Comparison of ENCODE assay signal across 8 mouse cellular contexts in the genomic region with DNA sequence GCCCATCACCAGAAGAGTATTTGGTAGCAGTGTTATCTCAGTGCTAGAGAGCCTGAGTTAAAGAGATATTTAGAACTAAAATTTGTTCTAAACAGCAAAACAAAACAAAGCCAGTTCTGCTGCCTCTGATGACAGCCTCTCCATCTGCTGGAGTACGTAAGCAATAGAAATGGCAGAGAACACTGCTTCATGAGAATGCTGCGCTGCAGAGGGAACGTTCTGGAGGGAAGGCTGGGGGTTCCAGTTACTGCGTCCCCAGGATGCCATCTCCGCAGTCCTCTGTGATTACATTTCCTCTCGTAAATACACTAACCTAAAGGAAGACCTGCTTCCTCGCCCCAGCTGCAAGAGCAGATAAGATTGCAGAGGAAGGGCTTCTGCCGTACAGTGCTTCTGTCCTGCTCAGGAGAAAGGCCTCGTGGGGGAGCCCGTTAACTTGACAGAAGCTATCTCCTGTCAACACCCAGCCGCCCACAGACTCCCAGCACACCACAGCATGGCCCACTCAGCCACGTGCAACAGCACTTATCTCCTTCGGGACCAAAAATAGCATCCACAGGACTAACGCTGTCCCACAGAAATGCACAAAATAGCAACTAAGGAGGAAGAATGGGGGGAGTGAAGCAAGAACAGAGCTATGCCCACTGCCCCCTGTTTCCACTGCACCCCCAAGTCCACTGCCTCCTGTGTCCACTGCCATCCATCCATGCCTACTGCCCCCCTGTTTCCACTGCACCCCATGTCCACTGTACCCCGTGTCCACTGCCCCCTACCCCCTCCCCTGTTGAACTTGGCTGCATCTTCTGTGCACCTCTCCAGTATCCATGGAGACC. TPM values are rescaled to one million over a fixed set of nuclear protein-coding genes. Genes with fewer than 3 reads are reported as not detected.
A peak's percentile ranks its signal among the peaks of the same experiment; 100 is the strongest.
DNase-seq lines count a peak whose midpoint lies in the region; ATAC-seq and TF ChIP-seq lines count a peak whose summit lies in the region.
"Had no signal": no experiment of that assay in that cellular context is flagged by ENCODE, and none has a peak within 500 bp of the region (broad histone marks: within the 10 kb centered on the region; RNA-seq: fewer than 3 reads in every experiment).

No protein-coding gene starts in this region.

- TF ChIP-seq CTCF in MEL (IDR thresholded peaks at IDR 0.05 in 2 of 3, conservative IDR thresholded peaks at IDR 0.05 in 1 of 3; ENCODE audit: control insufficient read depth in 1 of 3, insufficient read depth in 1 of 3, low read depth in 2 of 3, low read length in 3 of 3, poor library complexity in 1 of 3, severe bottlenecking in 1 of 3): 0 out of 6 replicates have a peak, but pooled peaks of 1 of the 3 experiments have one; percentile 17
- TF ChIP-seq CTCF in gastrocnemius, adult 2 months (IDR thresholded peaks at IDR 0.05): no peak

- no peaks in the 10 kb centered on the region for H3K79me2 ChIP-seq in MEL (ENCODE audit: control insufficient read depth, insufficient read depth, low read length, poor library complexity)

- peaks cover 0 to 26% of the 10 kb centered on the region in 2 experiments; a peak in 2 of 4 replicates for H3K36me3 ChIP-seq in MEL (ENCODE audit: control insufficient read depth in 1 of 2, insufficient read depth in 2 of 2, low read length in 2 of 2)
- H3K36me3 ChIP-seq in liver, embryonic 13.5 days: peaks cover 90% of the 10 kb centered on the region

- peak overlapping the region; percentile 34 for H3K4me2 ChIP-seq in liver, embryonic 13.5 days
- H3K4me2 ChIP-seq: limb, embryonic 15.5 days had no signal

- no peak for TF ChIP-seq POLR2A in MEL (IDR thresholded peaks at IDR 0.05; ENCODE audit: control insufficient read depth in 1 of 2, insufficient read depth in 1 of 2, low read depth in 1 of 2, low read length in 2 of 2, poor library complexity in 1 of 2)

- WGBS in liver, embryonic 13.5 days (ENCODE audit: insufficient replicate concordance): 9% methylated on average over 15 of the region's 15 CpGs

- DNase-seq in MEL (ENCODE audit: low read depth, low spot score): peak; percentile 97
- DNase-seq in c-Kit-positive CD71-positive TER-119-negative erythroid progenitor cells, embryonic 14.5 days (ENCODE audit: low read depth): peak; percentile 81
- DNase-seq in heart, postnatal 25 days (ENCODE audit: low spot score): peak; percentile 22
- peak; percentile 76 for DNase-seq in liver, embryonic 13.5 days
- peak; percentile 85 for DNase-seq in thymus, postnatal 14 days
- no peak for DNase-seq in cerebellum, postnatal 10 days
- no peak for DNase-seq in gastrocnemius, adult 2 months

- H3K27me3 ChIP-seq in MEL (ENCODE audit: control insufficient read depth in 1 of 2, insufficient read depth in 2 of 2, low read length in 2 of 2): no peaks in the 10 kb centered on the region
- H3K27me3 ChIP-seq in liver, embryonic 13.5 days: no peaks in the 10 kb centered on the region
- H3K27me3 ChIP-seq: limb, embryonic 15.5 days had no signal

- H3K4me3 ChIP-seq in MEL (ENCODE audit: control insufficient read depth in 1 of 2, insufficient read depth in 1 of 2, low read depth in 2 of 2, low read length in 2 of 2): no peak overlapping the region
- H3K4me3 ChIP-seq in liver, embryonic 13.5 days (replicated peaks): no peak overlapping the region
- H3K4me3 ChIP-seq in gastrocnemius, adult 2 months: no peak overlapping the region
- H3K4me3 ChIP-seq: limb, embryonic 15.5 days had no signal

- no peak for TF ChIP-seq RAD21 in MEL (IDR thresholded peaks at IDR 0.05; ENCODE audit: low read depth, low read length)

- ATAC-seq in liver, embryonic 13.5 days (ENCODE audit: low read depth): peak; percentile 91

- no peak overlapping the region for H3K9ac ChIP-seq in MEL (ENCODE audit: control insufficient read depth, low read depth, low read length, poor library complexity, severe bottlenecking)
- H3K9ac ChIP-seq in liver, embryonic 13.5 days: no peak overlapping the region
- H3K9ac ChIP-seq: limb, embryonic 15.5 days had no signal

- no peaks in the 10 kb centered on the region for H3K9me3 ChIP-seq in MEL (replicated peaks; ENCODE audit: insufficient read depth, low read length)
- H3K9me3 ChIP-seq in liver, embryonic 13.5 days (replicated peaks): no peaks in the 10 kb centered on the region
- H3K9me3 ChIP-seq: limb, embryonic 15.5 days had no signal

- peak; percentile 96 to 99 for TF ChIP-seq EP300 in MEL (IDR thresholded peaks at IDR 0.05; ENCODE audit: low read depth in 1 of 2, low read length in 2 of 2)

- intact Hi-C loops in heart, postnatal 25 days (cut with DNase I): no loop called here
- intact Hi-C loops in gastrocnemius, adult 2 months (cut with DNase I): no loop called here

- peaks cover 6 to 36% of the 10 kb centered on the region in 2 experiments for H3K4me1 ChIP-seq in MEL (ENCODE audit: control insufficient read depth in 1 of 2, insufficient read depth in 2 of 2, low read length in 2 of 2)
- peaks cover 46% of the 10 kb centered on the region for H3K4me1 ChIP-seq in liver, embryonic 13.5 days (replicated peaks)
- H3K4me1 ChIP-seq: limb, embryonic 15.5 days had no signal

- H3K27ac ChIP-seq in MEL (ENCODE audit: control insufficient read depth, low read depth, low read length): peak overlapping the region; percentile 72
- H3K27ac ChIP-seq in liver, embryonic 13.5 days: peak overlapping the region; percentile 20; the same call in 1 of the 2 replicates
- H3K27ac ChIP-seq in gastrocnemius, adult 2 months: no peak overlapping the region
- H3K27ac ChIP-seq: limb, embryonic 15.5 days had no signal

TF ChIP-seq in MEL, 35 proteins besides CTCF, POLR2A, EP300 and RAD21 (continues in another document):
- no peak for TF ChIP-seq KAT2A (conservative IDR thresholded peaks at IDR 0.05; ENCODE audit: low read depth, low read length)
- TF ChIP-seq TCF12 (IDR thresholded peaks at IDR 0.05; ENCODE audit: low read depth, low read length): peak; percentile 98
- peak; percentile 45 for TF ChIP-seq TBP (IDR thresholded peaks at IDR 0.05; ENCODE audit: low read depth, low read length)
- peak; percentile 100 for TF ChIP-seq TAL1 (IDR thresholded peaks at IDR 0.05; ENCODE audit: low read length)
- TF ChIP-seq ZKSCAN1 (IDR thresholded peaks at IDR 0.05; ENCODE audit: low read depth, low read length): no peak
- TF ChIP-seq SIN3A (IDR thresholded peaks at IDR 0.05; ENCODE audit: low read length): peak; percentile 98
- peak; percentile 99 for TF ChIP-seq RCOR1 (IDR thresholded peaks at IDR 0.05; ENCODE audit: low read depth, low read length)
- peak; percentile 70 for TF ChIP-seq ELF1 (IDR thresholded peaks at IDR 0.05; ENCODE audit: low read depth, low read length)
- no peak for TF ChIP-seq POLR2AphosphoS2 (IDR thresholded peaks at IDR 0.05; ENCODE audit: low read length)
- TF ChIP-seq GABPA (IDR thresholded peaks at IDR 0.05; ENCODE audit: low read depth, low read length): no peak
- TF ChIP-seq MAX (IDR thresholded peaks at IDR 0.05; ENCODE audit: low read length): peak; percentile 97
- no peak for TF ChIP-seq ZNF384 (IDR thresholded peaks at IDR 0.05; ENCODE audit: low read depth, low read length)
- TF ChIP-seq UBTF (IDR thresholded peaks at IDR 0.05; ENCODE audit: borderline replicate concordance, insufficient read depth, low read depth, low read length): no peak
- TF ChIP-seq MEF2A (IDR thresholded peaks at IDR 0.05; ENCODE audit: extremely low read depth, insufficient replicate concordance, low read depth, low read length, poor library complexity, severe bottlenecking): peak; percentile 100
- peak; percentile 98 for TF ChIP-seq GATA1 (IDR thresholded peaks at IDR 0.05; ENCODE audit: low read depth, low read length)
- peak; percentile 91 for TF ChIP-seq MYB (IDR thresholded peaks at IDR 0.05; ENCODE audit: low read depth, low read length)
- no peak for TF ChIP-seq CHD1 (IDR thresholded peaks at IDR 0.05; ENCODE audit: low read depth, low read length)
- peak; percentile 100 for TF ChIP-seq BHLHE40 (IDR thresholded peaks at IDR 0.05; ENCODE audit: borderline replicate concordance, low read depth, low read length)
- peak; percentile 99 for TF ChIP-seq MXI1 (IDR thresholded peaks at IDR 0.05; ENCODE audit: low read depth, low read length)
- TF ChIP-seq E2F4 (IDR thresholded peaks at IDR 0.05; ENCODE audit: borderline replicate concordance, low read depth, low read length): no peak
- TF ChIP-seq ZMIZ1 (IDR thresholded peaks at IDR 0.05; ENCODE audit: low read depth, low read length): no peak
- TF ChIP-seq POLR2AphosphoS5 (IDR thresholded peaks at IDR 0.05; ENCODE audit: borderline replicate concordance, low read depth, low read length): no peak
- TF ChIP-seq HCFC1 (IDR thresholded peaks at IDR 0.05; ENCODE audit: low read depth, low read length): no peak; the same call in 1 of the 2 replicates
- no peak for TF ChIP-seq ZC3H11A (IDR thresholded peaks at IDR 0.05; ENCODE audit: low read depth, low read length)
- TF ChIP-seq ETS1 (IDR thresholded peaks at IDR 0.05; ENCODE audit: low read depth, low read length): peak; percentile 99
- TF ChIP-seq USF1 (IDR thresholded peaks at IDR 0.05; ENCODE audit: low read depth, low read length): peak; percentile 74
- TF ChIP-seq NRF1 (IDR thresholded peaks at IDR 0.05; ENCODE audit: insufficient read depth, low read depth, low read length, poor library complexity, severe bottlenecking): no peak
- TF ChIP-seq JUND (IDR thresholded peaks at IDR 0.05; ENCODE audit: low read depth, low read length): 0 out of 2 replicates have a peak, but pooled peaks have one; percentile 43
- peak; percentile 99 for TF ChIP-seq MYC (IDR thresholded peaks at IDR 0.05; ENCODE audit: low read depth, low read length)
- no peak for TF ChIP-seq SMC3 (IDR thresholded peaks at IDR 0.05; ENCODE audit: low read depth, low read length)
- TF ChIP-seq MAFK (IDR thresholded peaks at IDR 0.05; ENCODE audit: borderline replicate concordance, low read depth, low read length): peak; percentile 97

RNA-seq across cellular contexts. Expression of gene Rlbp1, which starts 28.3 kb away (rescaled TPM):
- total RNA-seq in MEL (2012; rRNA removed): 0.12 and 0.16 TPM in 2 replicates
- under 1 TPM in 1 of 2 experiments, not detected in 1; 0.17 TPM for polyA plus RNA-seq in MEL (2012; ENCODE audit: insufficient read depth in 1 of 2, insufficient read length in 2 of 2, low read depth in 1 of 2, low replicate concordance in 2 of 2, missing spikeins in 1 of 2)
- not detected for total RNA-seq in heart, postnatal 25 days (2021)
- polyA plus RNA-seq in liver, embryonic 13.5 days (2015; fragmentation: Nextera tagmentation; extraction: Ambion mirVana): 0.06 TPM in 1 of 2 replicates, not detected in the other
- not detected for total RNA-seq in gastrocnemius, adult 2 months (2021)

RNA-seq across cellular contexts. Expression of gene Fanci, which starts 33.2 kb away (rescaled TPM):
- 6.9 and 8.4 TPM in 2 replicates for total RNA-seq in MEL (2012; rRNA removed)
- polyA plus RNA-seq in MEL (2012; ENCODE audit: insufficient read depth in 1 of 2, insufficient read length in 2 of 2, low read depth in 1 of 2, low replicate concordance in 2 of 2, missing spikeins in 1 of 2): 1 to 10 TPM in 1 of 2 experiments, not detected in 1; 9.0 TPM
- total RNA-seq in heart, postnatal 25 days (2021): under 1 TPM; 0.13 to 0.25 TPM
- polyA plus RNA-seq in liver, embryonic 13.5 days (2015; fragmentation: Nextera tagmentation; extraction: Ambion mirVana): 9.2 and 11.3 TPM in 2 replicates
- total RNA-seq in gastrocnemius, adult 2 months (2021): under 1 TPM in 1 of 2 experiments, not detected in 1; 0.08 TPM

Comparison
In these comparisons a context has a peak if more than half of its experiments do, and no peak if none do; other contexts are left out.
1. DNase-seq: peak in MEL (single experiment), c-Kit-positive CD71-positive TER-119-negative erythroid progenitor cells, embryonic 14.5 days (single experiment), heart, postnatal 25 days (single experiment), liver, embryonic 13.5 days (single experiment) and thymus, postnatal 14 days (single experiment); none in cerebellum, postnatal 10 days (0 of 2) and gastrocnemius, adult 2 months (single experiment).